Comparison of ENCODE assay signal across 8 mouse cellular contexts in the genomic region with DNA sequence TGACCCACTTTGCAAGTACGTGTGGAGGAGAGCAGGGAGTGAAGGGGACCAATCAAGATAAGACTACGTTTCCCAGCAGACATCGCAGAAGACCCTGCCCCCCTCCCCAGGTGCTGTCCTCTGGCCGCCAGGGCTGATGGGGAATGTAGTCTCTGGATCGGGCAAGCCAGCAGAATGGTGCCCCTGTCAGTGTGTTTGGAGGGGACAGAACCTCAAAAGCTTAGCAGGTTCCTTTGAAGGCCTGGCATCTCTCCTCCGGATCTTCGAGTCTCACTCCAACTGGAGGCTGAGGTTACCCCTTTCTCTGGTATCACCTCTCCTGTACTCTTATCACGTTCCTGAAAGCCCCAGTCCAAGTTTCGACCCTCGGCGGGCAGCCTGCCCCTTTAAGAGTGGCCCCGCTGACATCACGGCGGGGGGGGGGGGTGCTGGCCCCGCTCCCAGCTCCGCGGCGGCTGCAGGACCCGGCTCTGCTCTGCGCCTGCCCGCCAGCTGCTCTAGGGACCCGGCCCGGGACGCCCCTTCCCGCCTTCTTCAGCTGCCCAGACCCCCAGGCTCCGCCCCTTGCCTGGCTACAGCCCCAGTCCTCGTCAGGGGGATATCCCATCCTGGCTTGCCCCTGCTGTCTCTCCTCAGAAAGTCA. TPM values are rescaled to one million over a fixed set of nuclear protein-coding genes. Genes with fewer than 3 reads are reported as not detected.
A peak's percentile ranks its signal among the peaks of the same experiment; 100 is the strongest.
DNase-seq lines count a peak whose midpoint lies in the region; ATAC-seq lines count a peak whose summit lies in the region.

No protein-coding gene starts in this region.

- no peaks in the 10 kb centered on the region for H3K36me3 ChIP-seq in intestine, embryonic 14.5 days (ENCODE audit: control insufficient read depth, insufficient read depth, low read length)
- H3K36me3 ChIP-seq in midbrain, embryonic 10.5 days: peaks cover 5% of the 10 kb centered on the region

- peak overlapping the region; percentile 72; the same call in 1 of the 2 replicates for H3K9ac ChIP-seq in intestine, embryonic 14.5 days (ENCODE audit: low read length)

- H3K4me2 ChIP-seq in intestine, embryonic 14.5 days (ENCODE audit: low read length): peak overlapping the region; percentile 67

- no peaks in the 10 kb centered on the region; the same call in 1 of the 2 replicates for H3K27me3 ChIP-seq in intestine, embryonic 14.5 days (replicated peaks; ENCODE audit: control insufficient read depth, insufficient read depth, low read length)
- H3K27me3 ChIP-seq in midbrain, embryonic 10.5 days (ENCODE audit: low read depth, poor library complexity, severe bottlenecking): peaks cover 18% of the 10 kb centered on the region

- H3K4me3 ChIP-seq in intestine, embryonic 14.5 days (ENCODE audit: low read depth, low read length): peak overlapping the region; percentile 60
- peak overlapping the region; percentile 81 for H3K4me3 ChIP-seq in midbrain, embryonic 10.5 days

- H3K4me1 ChIP-seq in intestine, embryonic 14.5 days (replicated peaks; ENCODE audit: control insufficient read depth, insufficient read depth, low read length): peaks cover 16% of the 10 kb centered on the region; the same call in 1 of the 2 replicates
- peaks cover 43% of the 10 kb centered on the region for H3K4me1 ChIP-seq in midbrain, embryonic 10.5 days

- peak overlapping the region; percentile 83; the same call in 1 of the 2 replicates for H3K27ac ChIP-seq in intestine, embryonic 14.5 days (ENCODE audit: low read depth)
- H3K27ac ChIP-seq in midbrain, embryonic 10.5 days (replicated peaks): peak overlapping the region; percentile 96

- intact Hi-C loops in gastrocnemius, postnatal 14 days (cut with DNase I; ENCODE audit: low total_unique reads): loop anchor here (2.0 kb wide), 1 partner anchor 119 kb away; no protein-coding TSS in a partner anchor

- H3K9me3 ChIP-seq in intestine, embryonic 14.5 days (ENCODE audit: control insufficient read depth, low read length): no peaks in the 10 kb centered on the region
- no peaks in the 10 kb centered on the region for H3K9me3 ChIP-seq in midbrain, embryonic 10.5 days (replicated peaks)

- WGBS in intestine, embryonic 14.5 days: under 1% methylated on average over 25 of the region's 27 CpGs
- WGBS in midbrain, embryonic 10.5 days: 0% methylated on average over 27 of the region's 27 CpGs

- peak; percentile 53 to 77 for DNase-seq in adrenal gland, adult (ENCODE audit: inconsistent age in 2 of 2, low spot score in 1 of 2)
- DNase-seq in embryo, embryonic 10 days (ENCODE audit: low spot score): peak; percentile 89
- DNase-seq in gastrocnemius, postnatal 14 days: peak; percentile 83
- peak; percentile 90 for DNase-seq in intestine, embryonic 14.5 days (ENCODE audit: low spot score)
- DNase-seq in left cerebral cortex, adult 8-10 months (ENCODE audit: low spot score in 2 of 2): peak; percentile 72 to 90
- peak; percentile 91 for DNase-seq in midbrain, embryonic 10.5 days (ENCODE audit: low spot score)
- peak; percentile 37 for DNase-seq in skeletal muscle tissue, adult 2 months (ENCODE audit: low read depth, low spot score)
- no peak for DNase-seq in spleen, postnatal 14 days (ENCODE audit: low spot score in 2 of 2)

- peak; percentile 92 for ATAC-seq in intestine, embryonic 14.5 days (replicated peaks; ENCODE audit: low FRiP score, low TSS enrichment, low read depth)

RNA-seq across cellular contexts. Expression of a gene that starts 1.1 kb away (rescaled TPM):
- total RNA-seq in gastrocnemius, postnatal 14 days (2021): 1 to 10 TPM; 5.9 to 6.7 TPM
- 1.9 and 2.7 TPM in 2 replicates for polyA plus RNA-seq in intestine, embryonic 14.5 days (2014; fragmentation: Nextera tagmentation; extraction: Ambion mirVana)
- 100 to 1,000 TPM; 173 to 194 (median 181) TPM for total RNA-seq in left cerebral cortex, adult 8-10 months (2022)
- 1.7 and 2.7 TPM in 2 replicates for polyA plus RNA-seq in midbrain, embryonic 10.5 days (2016; fragmentation: Nextera tagmentation; extraction: Ambion mirVana)

RNA-seq across cellular contexts. Expression of a gene that starts 42.7 kb away (rescaled TPM):
- total RNA-seq in gastrocnemius, postnatal 14 days (2021): 1 to 10 TPM; 2.1 to 2.3 TPM
- 0.36 and 0.70 TPM in 2 replicates for polyA plus RNA-seq in intestine, embryonic 14.5 days (2014; fragmentation: Nextera tagmentation; extraction: Ambion mirVana)
- total RNA-seq in left cerebral cortex, adult 8-10 months (2022): 100 to 1,000 TPM; 228 to 253 (median 241) TPM
- 0.71 and 1.2 TPM in 2 replicates for polyA plus RNA-seq in midbrain, embryonic 10.5 days (2016; fragmentation: Nextera tagmentation; extraction: Ambion mirVana)

RNA-seq across cellular contexts. Expression of a gene that starts 42.8 kb away (rescaled TPM):
- 10 to 100 TPM; 65.0 to 76.7 TPM for total RNA-seq in gastrocnemius, postnatal 14 days (2021)
- polyA plus RNA-seq in intestine, embryonic 14.5 days (2014; fragmentation: Nextera tagmentation; extraction: Ambion mirVana): 182 and 192 TPM in 2 replicates
- 10 to 100 TPM; 42.1 to 50.5 (median 47.1) TPM for total RNA-seq in left cerebral cortex, adult 8-10 months (2022)
- 29.6 and 35.1 TPM in 2 replicates for polyA plus RNA-seq in midbrain, embryonic 10.5 days (2016; fragmentation: Nextera tagmentation; extraction: Ambion mirVana)

RNA-seq across cellular contexts. Expression of a gene that starts 58.8 kb away (rescaled TPM):
- total RNA-seq in gastrocnemius, postnatal 14 days (2021): not detected
- polyA plus RNA-seq in intestine, embryonic 14.5 days (2014; fragmentation: Nextera tagmentation; extraction: Ambion mirVana): 2.5 and 3.1 TPM in 2 replicates
- total RNA-seq in left cerebral cortex, adult 8-10 months (2022): 100 to 1,000 TPM; 146 to 153 (median 150) TPM
- 5.1 and 8.3 TPM in 2 replicates for polyA plus RNA-seq in midbrain, embryonic 10.5 days (2016; fragmentation: Nextera tagmentation; extraction: Ambion mirVana)

Comparison
In these comparisons a context has a peak if more than half of its experiments do, and no peak if none do; other contexts are left out.
1. DNase-seq: peak in adrenal gland, adult (2 of 2), embryo, embryonic 10 days (single experiment), gastrocnemius, postnatal 14 days (single experiment), intestine, embryonic 14.5 days (single experiment), left cerebral cortex, adult 8-10 months (2 of 2), midbrain, embryonic 10.5 days (single experiment) and skeletal muscle tissue, adult 2 months (single experiment); none in spleen, postnatal 14 days (0 of 2).
2. RNA of a gene that starts 1.1 kb away (total RNA-seq): 173 to 194 TPM in left cerebral cortex, adult 8-10 months; 5.9 to 6.7 TPM in gastrocnemius, postnatal 14 days; every median in the first group is over 10 times any median in the second.
3. RNA of a gene that starts 42.7 kb away (total RNA-seq): 228 to 253 TPM in left cerebral cortex, adult 8-10 months; 2.1 to 2.3 TPM in gastrocnemius, postnatal 14 days; every median in the first group is over 10 times any median in the second.